Mouse (Mus musculus) heart, postnatal 0 days (tissue): ENCODE results near the gene Eif4g3. TPM values are rescaled to one million over a fixed set of nuclear protein-coding genes. Genes with fewer than 3 reads are reported as not detected.
A peak's percentile ranks its signal among the peaks of the same experiment; 100 is the strongest.

Source experiments
- ATAC-seq: fragments of 200-750 bp; cut with Nextera tagmentation; 2 replicates; pipeline ENCODE4 v1.8.0; 2017; ENCODE audit warnings: low read depth, moderate number of reproducible peaks, moderate library complexity; ENCODE audit not compliant: insufficient read depth
- DNase-seq: peaks from one replicate; pipeline ENCODE4 v3.0.0-alpha.2; 2016; ENCODE audit warnings: low spot score
- H3K27ac ChIP-seq: fragments of 300-500 bp; sonication (generic); 2 replicates; pipeline ENCODE4 v1.5.1; 2014; ENCODE audit warnings: low read depth, mild to moderate bottlenecking
- H3K27me3 ChIP-seq: fragments of 300-500 bp; sonication (generic); 2 replicates; pipeline ENCODE4 v1.6.1; 2014; ENCODE audit warnings: low read length, mixed read lengths; ENCODE audit not compliant: control insufficient read depth, insufficient read depth
- H3K36me3 ChIP-seq: fragments of 300-500 bp; sonication (generic); replicated peaks from 2 replicates; pipeline ENCODE4 v1.6.1; 2014; ENCODE audit warnings: low read length, mixed read lengths; ENCODE audit not compliant: control insufficient read depth, insufficient read depth
- H3K4me1 ChIP-seq: fragments of 300-500 bp; sonication (generic); 2 replicates; pipeline ENCODE4 v1.6.1; 2014; ENCODE audit warnings: antibody characterized with exemption; ENCODE audit not compliant: control insufficient read depth, insufficient read depth
- H3K4me2 ChIP-seq: fragments of 300-500 bp; sonication (generic); 2 replicates; pipeline ENCODE4 v1.6.1; 2014; ENCODE audit warnings: low read depth, mild to moderate bottlenecking, low read length, moderate library complexity
- H3K4me3 ChIP-seq: fragments of 300-500 bp; sonication (generic); 2 replicates; pipeline ENCODE4 v1.5.1; 2014; ENCODE audit warnings: low read depth, low read length
- H3K9ac ChIP-seq: fragments of 300-500 bp; sonication (generic); replicated peaks from 2 replicates; pipeline ENCODE4 v1.6.1; 2014; ENCODE audit warnings: low read depth, low read length, mixed read lengths
- H3K9me3 ChIP-seq: fragments of 300-500 bp; sonication (generic); replicated peaks from 2 replicates; pipeline ENCODE4 v1.6.1; 2016; ENCODE audit warnings: low read length; ENCODE audit not compliant: control insufficient read depth
- CTCF ChIP-seq: IDR thresholded peaks from 2 replicates; pipeline ENCODE4 v1.5.1; 2016; ENCODE audit warnings: antibody characterized with exemption, control low read depth, low read depth
- EP300 ChIP-seq: IDR thresholded peaks from 2 replicates; pipeline ENCODE4 v1.6.1; 2016; ENCODE audit warnings: antibody characterized with exemption, low read depth
- whole genome bisulfite sequencing: fragments of 180-500 bp; shearing (Covaris S2); extraction: QIAGEN DNeasy Blood & Tissue Kit; methylation state at CpG from one replicate; pipeline ENCODE4 v1.1.7; 2014; 5-methylcytosine and 5-hydroxymethylcytosine counted together
- polyA plus RNA-seq: library from polyadenylated mRNA; unstranded; fragments of >200 nt; fragmentation: Nextera tagmentation; extraction: Ambion mirVana; gene quantifications from 2 replicates; pipeline ENCODE4 v1.2.1, GENCODE M21; 2015
- total RNA-seq: library from RNA; depleted of rRNA; stranded (reverse); fragments of >200 nt; gene quantifications from 2 replicates; pipeline ENCODE4 v1.2.3, GENCODE M21; 2014; ENCODE audit warnings: low replicate concordance

Eif4g3 gene
- total and polyA plus RNA-seq, 2 experiments from 2014 or later, result 10.7 to 11.1 TPM

DNA sequence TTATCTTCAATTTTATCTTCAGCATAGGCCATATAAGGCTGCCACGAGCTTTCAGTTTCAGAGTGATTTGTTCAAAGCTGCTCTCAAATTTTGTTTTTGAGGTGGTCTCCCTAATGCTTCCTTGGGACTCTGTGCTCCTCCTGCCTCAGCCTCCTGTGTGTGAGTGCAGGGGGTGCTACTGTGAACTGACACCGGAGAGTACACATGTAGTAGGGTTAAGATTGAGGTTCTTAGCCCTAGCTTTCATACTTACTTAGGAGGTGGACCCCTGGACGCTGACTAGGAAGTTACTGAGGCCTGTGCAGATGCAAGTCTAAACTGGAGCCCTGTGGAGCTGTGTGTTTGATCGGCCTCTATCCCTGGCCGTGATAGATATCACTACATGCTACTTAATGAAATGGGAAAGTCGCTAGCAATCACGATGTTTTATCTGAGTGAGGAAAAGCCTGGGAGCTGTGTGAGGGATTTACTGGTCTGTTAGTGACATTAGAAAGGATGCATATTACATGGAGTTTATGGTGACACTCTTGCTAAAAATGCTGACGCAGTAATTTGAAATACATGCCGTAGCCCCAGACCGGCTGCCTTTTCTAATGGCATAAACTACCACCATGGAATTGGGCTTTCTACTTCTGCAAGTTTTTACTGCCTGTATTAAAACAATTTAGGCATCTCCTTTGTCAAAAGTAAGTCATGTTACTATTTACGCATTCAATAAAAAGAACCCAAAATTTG, 225.3 kb downstream of the Eif4g3 start:
- H3K36me3 ChIP-seq, result peaks cover 18% of the 10 kb centered on the region
- H3K9ac ChIP-seq, result peak overlapping the region; percentile 94
- peak overlapping the region; percentile 100 for H3K27ac ChIP-seq
- H3K4me2 ChIP-seq, result peak overlapping the region; percentile 70
- DNase-seq, result no peak
- H3K27me3 ChIP-seq, result no peaks in the 10 kb centered on the region
- H3K4me1 ChIP-seq, result peaks cover 15% of the 10 kb centered on the region
- TF ChIP-seq CTCF, result no peak
- TF ChIP-seq EP300, result no peak
- WGBS, result 64% methylated on average over 11 of the region's 11 CpGs
- H3K9me3 ChIP-seq, result no peaks in the 10 kb centered on the region
- no peak for ATAC-seq
- peak overlapping the region; percentile 85 for H3K4me3 ChIP-seq

DNA sequence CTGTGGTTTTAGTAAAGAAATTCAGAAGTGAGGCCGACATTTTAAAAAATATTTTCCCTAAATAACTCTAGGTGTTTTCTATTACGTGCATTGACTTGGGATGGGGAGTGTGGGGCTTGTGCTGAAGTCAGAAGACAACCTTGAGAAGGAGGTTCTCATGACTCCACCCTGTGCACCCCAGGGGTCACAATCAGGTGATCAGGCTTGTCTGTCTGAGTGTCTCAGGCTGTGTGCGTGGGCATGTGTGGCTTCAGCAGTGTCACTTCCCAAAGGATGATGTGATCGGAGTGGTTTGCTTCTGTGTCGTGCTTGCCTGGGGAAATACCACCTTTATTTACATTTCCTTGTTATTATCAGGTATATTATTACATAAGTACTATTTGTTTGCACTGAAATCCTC, 226.5 kb downstream of the Eif4g3 start:
- 84% methylated on average over 5 of the region's 5 CpGs for WGBS
- Histone ChIP-seq H3K9me3 (no peaks in the 10 kb centered on the region), H3K27ac (no peak overlapping the region), H3K4me1 (peaks cover 15% of the 10 kb centered on the region), H3K4me2 (no peak overlapping the region), H3K9ac (no peak overlapping the region), H3K27me3 (no peaks in the 10 kb centered on the region), H3K4me3 (no peak overlapping the region), H3K36me3 (peaks cover 30% of the 10 kb centered on the region)
- DNase-seq, result no peak
- no peak for ATAC-seq
- TF ChIP-seq CTCF (no peak), EP300 (no peak)

DNA sequence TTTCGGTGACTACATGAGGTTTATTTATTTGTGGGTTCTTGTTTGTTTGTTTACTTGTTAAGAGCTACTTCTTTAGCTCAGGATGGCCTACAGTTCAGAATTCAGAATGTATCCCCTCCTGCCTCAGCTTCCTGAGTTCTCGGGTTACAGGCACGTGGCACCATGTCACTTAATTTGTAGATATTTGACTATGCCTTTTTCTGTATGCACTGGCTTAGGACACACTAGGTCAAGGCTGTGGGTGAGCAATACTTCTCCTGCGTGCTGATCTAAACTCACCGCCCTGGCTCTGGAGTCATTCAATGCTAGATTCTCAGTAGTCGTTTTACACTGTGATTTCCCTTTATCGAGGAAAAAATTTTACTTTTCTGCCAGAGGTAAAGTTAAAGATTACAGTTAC, 227.9 kb downstream of the Eif4g3 start:
- peaks cover 15% of the 10 kb centered on the region for H3K4me1 ChIP-seq
- peaks cover 40% of the 10 kb centered on the region for H3K36me3 ChIP-seq
- 74% methylated on average over 7 of the region's 7 CpGs for WGBS
- H3K27me3 ChIP-seq, result no peaks in the 10 kb centered on the region
- no peak overlapping the region for H3K27ac ChIP-seq
- ATAC-seq (no peak), DNase-seq (no peak)
- H3K9me3 ChIP-seq, result no peaks in the 10 kb centered on the region
- H3K4me2 ChIP-seq, result no peak overlapping the region
- no peak overlapping the region for H3K9ac ChIP-seq
- no peak overlapping the region for H3K4me3 ChIP-seq
- no peak for TF ChIP-seq CTCF
- no peak for TF ChIP-seq EP300

DNA sequence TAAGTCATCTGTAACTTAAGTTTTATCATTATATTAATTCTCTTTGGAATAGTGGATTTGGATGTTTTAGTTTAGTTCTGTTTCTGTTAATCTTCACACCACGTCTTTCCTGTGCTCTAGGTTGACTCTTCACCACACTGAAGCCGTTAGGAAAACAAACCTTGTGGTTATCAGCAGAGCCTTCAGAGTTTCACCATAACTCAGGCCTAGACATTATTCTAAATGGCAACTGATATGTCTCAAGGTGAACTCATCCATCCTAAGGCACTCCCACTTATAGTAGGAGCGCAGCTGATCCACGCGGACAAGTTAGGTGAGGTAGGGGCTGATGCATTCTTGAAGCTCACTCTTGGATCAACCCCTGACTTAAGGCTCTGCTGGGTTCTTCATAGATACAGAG, 228.6 kb downstream of the Eif4g3 start:
- no peak overlapping the region for H3K4me2 ChIP-seq
- no peaks in the 10 kb centered on the region for H3K27me3 ChIP-seq
- H3K4me3 ChIP-seq, result no peak overlapping the region
- peaks cover 47% of the 10 kb centered on the region for H3K36me3 ChIP-seq
- H3K27ac ChIP-seq, result no peak overlapping the region
- DNase-seq (no peak), ATAC-seq (no peak)
- H3K9me3 ChIP-seq, result no peaks in the 10 kb centered on the region
- peaks cover 15% of the 10 kb centered on the region for H3K4me1 ChIP-seq
- TF ChIP-seq EP300, result no peak
- no peak for TF ChIP-seq CTCF
- 72% methylated on average over 5 of the region's 5 CpGs for WGBS
- no peak overlapping the region for H3K9ac ChIP-seq

DNA sequence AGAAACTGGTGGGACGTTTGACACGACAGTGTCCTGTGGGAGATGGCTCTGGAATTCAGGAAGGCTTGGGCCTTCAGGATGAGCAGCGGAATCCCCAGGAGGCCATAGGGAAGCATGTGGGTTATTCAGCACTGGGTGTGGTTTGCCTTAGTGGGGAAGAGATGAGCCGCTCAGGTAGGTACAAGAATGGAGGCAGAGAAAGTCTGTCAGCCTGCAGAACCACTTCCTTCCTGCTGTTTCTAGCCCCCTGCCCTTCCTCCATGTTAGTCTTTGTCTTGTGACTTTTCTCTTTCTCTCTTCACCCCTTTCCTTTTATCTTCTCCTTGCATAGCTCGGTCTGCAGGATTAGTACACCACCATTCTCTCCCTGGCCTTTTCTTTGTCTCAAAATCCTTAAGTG, 229.6 kb downstream of the Eif4g3 start:
- no peaks in the 10 kb centered on the region for H3K9me3 ChIP-seq
- H3K9ac ChIP-seq, result no peak overlapping the region
- ATAC-seq (no peak), DNase-seq (no peak)
- WGBS, result 79% methylated on average over 5 of the region's 5 CpGs
- no peaks in the 10 kb centered on the region for H3K27me3 ChIP-seq
- H3K4me2 ChIP-seq, result no peak overlapping the region
- H3K27ac ChIP-seq, result no peak overlapping the region
- peaks cover 56% of the 10 kb centered on the region for H3K36me3 ChIP-seq
- no peak overlapping the region for H3K4me3 ChIP-seq
- H3K4me1 ChIP-seq, result peaks cover 15% of the 10 kb centered on the region
- no peak for TF ChIP-seq EP300
- TF ChIP-seq CTCF, result no peak

DNA sequence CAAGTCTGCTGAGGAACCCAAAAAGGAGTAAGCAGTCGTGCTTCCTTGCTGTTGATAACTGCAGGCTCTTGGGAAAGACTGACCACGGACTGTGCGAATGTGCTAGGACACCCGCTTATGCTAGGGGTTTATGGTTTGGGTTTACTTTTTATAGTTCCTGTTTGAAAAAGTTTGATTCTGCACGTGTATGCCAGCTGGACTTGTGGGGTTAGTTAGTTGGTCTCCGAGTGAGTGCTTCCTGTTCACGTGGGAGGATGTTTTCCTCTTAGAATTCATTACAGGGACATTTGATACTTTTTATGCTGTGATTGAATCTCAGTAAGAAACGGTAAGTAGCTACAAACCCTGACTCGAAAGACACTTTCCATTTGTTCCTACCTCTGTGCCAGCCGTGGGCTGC, 230.8 kb downstream of the Eif4g3 start:
- 72% methylated on average over 10 of the region's 10 CpGs for WGBS

More for the DNA sequence above, 230.8 kb downstream of the Eif4g3 start:
- DNase-seq (no peak), ATAC-seq (no peak)
- Histone ChIP-seq H3K9me3 (no peaks in the 10 kb centered on the region), H3K27me3 (no peaks in the 10 kb centered on the region), H3K36me3 (peaks cover 68% of the 10 kb centered on the region), H3K4me1 (peaks cover 8% of the 10 kb centered on the region), H3K4me3 (no peak overlapping the region), H3K4me2 (no peak overlapping the region), H3K27ac (no peak overlapping the region), H3K9ac (no peak overlapping the region)
- TF ChIP-seq EP300 (no peak), CTCF (no peak)
